Mouse (Mus musculus) ES-E14 (cell line): ENCODE data around the gene Mrps34. TPM values are rescaled to one million over a fixed set of nuclear protein-coding genes. Genes with fewer than 3 reads are reported as not detected.
A peak's percentile ranks its signal among the peaks of the same experiment; 100 is the strongest.

Experiments used
- DNase-seq: peaks from one replicate; pipeline ENCODE4 v3.0.0-alpha.2; 2013; ENCODE audit warnings: low read depth, low spot score
- H3K27ac ChIP-seq: 2 replicates; pipeline ENCODE4 v1.5.1; 2012; ENCODE audit warnings: low read depth, mild to moderate bottlenecking, low read length, moderate library complexity, mixed read lengths; ENCODE audit not compliant: poor library complexity, insufficient read depth, severe bottlenecking
- H3K36me3 ChIP-seq: 2 replicates; pipeline ENCODE4 v1.6.1; 2012; ENCODE audit warnings: mild to moderate bottlenecking, low read length, moderate library complexity, mixed read lengths; ENCODE audit not compliant: control insufficient read depth, poor library complexity, insufficient read depth, severe bottlenecking
- H3K4me1 ChIP-seq, 2 experiments: fragments of 150-350 bp in 1 of 2; sonication (generic) in 1 of 2; 2 replicates each; pipeline ENCODE4 v1.6.1; 2012; ENCODE audit warnings: low read length in 2 of 2, mild to moderate bottlenecking in 1 of 2, mixed read lengths in 1 of 2; ENCODE audit not compliant: control insufficient read depth in 2 of 2, insufficient read depth in 2 of 2, poor library complexity in 1 of 2
- H3K4me3 ChIP-seq, 2 experiments: fragments of 150-350 bp in 1 of 2; sonication (generic) in 1 of 2; 2 replicates each; pipeline ENCODE4 v1.5.1; 2012; ENCODE audit warnings: low read length in 2 of 2, low read depth in 1 of 2, mild to moderate bottlenecking in 1 of 2, mixed read lengths in 1 of 2; ENCODE audit not compliant: insufficient read depth in 1 of 2, poor library complexity in 1 of 2, severe bottlenecking in 1 of 2
- H3K9ac ChIP-seq: 2 replicates; pipeline ENCODE4 v1.6.1; 2012; ENCODE audit warnings: low read depth, mild to moderate bottlenecking, low read length, mixed read lengths; ENCODE audit not compliant: poor library complexity, insufficient read depth, severe bottlenecking
- H3K9me3 ChIP-seq: fragments of 150-350 bp; sonication (generic); 2 replicates; pipeline ENCODE4 v1.6.1; 2012; ENCODE audit warnings: low read depth, mild to moderate bottlenecking, low read length; ENCODE audit not compliant: control insufficient read depth, insufficient read depth
- CHD2 ChIP-seq: IDR thresholded peaks from 2 replicates; pipeline ENCODE4 v1.6.1; 2014; ENCODE audit warnings: mild to moderate bottlenecking, low read depth, low read length, inconsistent platforms
- HCFC1 ChIP-seq: IDR thresholded peaks from 2 replicates; pipeline ENCODE4 v1.6.1; 2012; ENCODE audit warnings: low read length, inconsistent platforms, borderline replicate concordance; ENCODE audit not compliant: insufficient read depth
- MAFK ChIP-seq: IDR thresholded peaks from 2 replicates; pipeline ENCODE4 v1.6.1; 2014; ENCODE audit warnings: mild to moderate bottlenecking, low read depth, low read length, inconsistent platforms; ENCODE audit not compliant: insufficient read depth
- ZC3H11A ChIP-seq: IDR thresholded peaks from 2 replicates; pipeline ENCODE4 v1.6.1; 2012; ENCODE audit warnings: low read depth, mild to moderate bottlenecking, inconsistent platforms, low read length, borderline replicate concordance
- ZNF384 ChIP-seq: IDR thresholded peaks from 2 replicates; pipeline ENCODE4 v1.6.1; 2012; ENCODE audit warnings: low read depth, low read length, inconsistent platforms
- in situ Hi-C, 2 experiments: fragments of 600-800 bp; cut with MboI; formaldehyde crosslinking; loops; one replicate each; pipeline ENCODE4 v1.15.1; 2025; ENCODE audit warnings: low sequenced_read_pairs in 2 of 2, inconsistent platforms in 1 of 2; ENCODE audit not compliant: unreplicated experiment in 2 of 2
- total RNA-seq: library from RNA; depleted of rRNA; stranded (reverse); fragments of 300-350 nt; gene quantifications from 2 replicates; pipeline ENCODE4 v1.2.3, GENCODE M21; 2012

The Mrps34 gene
- total RNA-seq, 1 experiment = 36.1 TPM

DNA sequence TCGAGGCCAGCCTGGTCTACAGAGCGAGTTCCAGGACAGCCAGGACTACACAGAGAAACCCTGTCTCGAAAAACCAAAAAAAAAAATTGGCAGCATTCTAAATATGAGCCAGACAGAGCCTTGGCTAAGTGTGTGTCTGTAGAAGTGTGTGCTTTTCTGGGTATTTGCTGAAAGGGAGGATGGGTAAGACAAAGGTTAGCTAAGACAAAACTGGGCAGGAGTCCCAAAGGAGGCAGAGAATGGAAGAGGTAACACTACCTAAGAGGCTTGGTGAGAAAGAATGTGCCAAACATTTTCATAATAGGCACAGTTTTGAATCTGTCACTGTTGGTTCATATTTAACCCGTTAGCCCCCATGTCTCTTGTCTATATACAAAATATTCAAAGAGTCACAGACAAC, 37.5 kb downstream of the Mrps34 start:
- no peak for DNase-seq
- no peaks in the 10 kb centered on the region for H3K9me3 ChIP-seq
- peaks cover 3% of the 10 kb centered on the region in 2 experiments; a peak in 1 of 4 replicates for H3K4me1 ChIP-seq
- in situ Hi-C loops = no loop called here
- H3K9ac ChIP-seq = no peak overlapping the region
- H3K4me3 ChIP-seq = no peak overlapping the region
- H3K36me3 ChIP-seq = no peaks in the 10 kb centered on the region; the same call in 1 of the 2 replicates
- TF ChIP-seq ZNF384 (no peak), CHD2 (no peak)
- H3K27ac ChIP-seq = no peak overlapping the region

DNA sequence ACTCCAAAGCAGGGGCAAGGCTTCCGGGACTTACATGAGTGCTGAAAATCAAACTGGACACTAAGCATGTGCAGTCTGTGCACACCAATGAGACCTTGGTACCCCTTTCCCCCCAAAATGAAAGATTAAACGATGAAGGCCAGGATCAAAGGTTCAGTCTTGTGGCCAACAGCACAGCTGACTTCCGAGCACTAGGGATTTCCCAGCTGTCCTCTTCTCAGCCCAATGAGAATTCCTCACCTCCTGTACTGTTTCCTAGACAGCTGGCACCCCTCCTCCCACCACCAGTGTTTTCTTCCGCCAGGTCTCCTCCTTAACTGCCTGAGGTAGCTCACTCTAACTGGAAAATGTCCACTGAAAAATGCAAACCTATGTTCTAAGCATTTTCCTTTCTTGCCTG, 38.2 kb downstream of the Mrps34 start:
- Histone ChIP-seq H3K9me3 (no peaks in the 10 kb centered on the region), H3K27ac (no peak overlapping the region), H3K4me3 (no peak overlapping the region), H3K9ac (peak overlapping the region; percentile 1; the same call in 1 of the 2 replicates), H3K4me1 (peaks cover 3% of the 10 kb centered on the region in 2 experiments; a peak in 1 of 4 replicates), H3K36me3 (no peaks in the 10 kb centered on the region)
- TF ChIP-seq HCFC1 = no peak
- no peak for TF ChIP-seq MAFK
- TF ChIP-seq CHD2 = no peak
- TF ChIP-seq ZNF384 = no peak
- no peak for TF ChIP-seq ZC3H11A
- no peak for DNase-seq
- in situ Hi-C loops = no loop called here

DNA sequence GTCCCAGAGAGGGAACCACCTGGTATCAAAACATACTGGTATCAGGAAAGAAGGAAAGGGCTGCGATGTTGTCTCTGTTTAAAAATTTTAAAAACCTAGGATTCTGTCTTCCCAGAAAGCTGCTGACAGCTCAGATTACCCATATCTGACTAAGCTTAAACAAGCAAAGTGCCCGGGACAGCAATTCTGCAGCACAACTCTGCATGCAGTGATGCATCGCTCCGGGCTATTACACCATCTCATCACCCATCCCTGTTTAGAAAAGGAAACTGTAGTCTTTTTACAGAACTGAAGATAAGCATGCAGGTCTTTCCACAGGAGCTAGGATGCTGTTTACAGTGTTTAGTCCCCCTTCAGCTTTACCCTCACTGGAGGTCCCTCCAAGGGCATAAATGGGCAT, 40.0 kb downstream of the Mrps34 start:
- no peak overlapping the region for H3K9ac ChIP-seq
- H3K9me3 ChIP-seq = no peaks in the 10 kb centered on the region
- H3K36me3 ChIP-seq = no peaks in the 10 kb centered on the region
- in situ Hi-C loops = no loop called here
- TF ChIP-seq CHD2 = no peak
- no peak for TF ChIP-seq MAFK
- TF ChIP-seq HCFC1 = no peak
- no peak for TF ChIP-seq ZNF384
- no peak for TF ChIP-seq ZC3H11A
- 0 out of 4 replicates have a peak, but pooled peaks cover 0 to 3% of the 10 kb centered on the region in 2 experiments for H3K4me1 ChIP-seq
- no peak for DNase-seq
- no peak overlapping the region for H3K27ac ChIP-seq
- no peak overlapping the region for H3K4me3 ChIP-seq

DNA sequence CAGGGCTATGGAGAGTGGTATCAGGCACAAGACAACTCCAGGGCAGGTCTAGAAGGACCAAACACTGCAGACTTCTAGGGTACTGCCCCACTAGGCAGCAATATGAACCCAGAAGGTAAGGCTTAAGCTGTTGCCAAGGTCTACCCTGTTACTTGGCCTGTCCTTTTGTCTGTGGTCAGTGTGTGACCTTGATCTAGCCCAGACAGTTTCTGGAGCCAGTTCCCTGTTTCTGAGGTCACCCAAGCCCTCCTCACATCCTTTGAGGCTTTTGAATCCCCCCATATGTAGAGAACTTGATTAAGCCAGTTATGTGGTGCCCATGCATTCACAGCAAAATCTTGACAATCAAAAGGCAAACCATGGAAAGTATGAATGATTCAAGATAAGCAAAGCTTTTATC, 40.8 kb downstream of the Mrps34 start:
- H3K4me3 ChIP-seq = peak overlapping the region in 1 of 2 experiments; percentile 98; a peak in 2 of 4 replicates
- no peak for TF ChIP-seq MAFK
- no peak for DNase-seq
- no peaks in the 10 kb centered on the region for H3K9me3 ChIP-seq
- in situ Hi-C loops = no loop called here
- H3K36me3 ChIP-seq = no peaks in the 10 kb centered on the region
- peak overlapping the region; percentile 7; the same call in 1 of the 2 replicates for H3K9ac ChIP-seq
- no peak overlapping the region for H3K27ac ChIP-seq
- H3K4me1 ChIP-seq = 0 out of 4 replicates have a peak, but pooled peaks cover 0 to 3% of the 10 kb centered on the region in 2 experiments

DNA sequence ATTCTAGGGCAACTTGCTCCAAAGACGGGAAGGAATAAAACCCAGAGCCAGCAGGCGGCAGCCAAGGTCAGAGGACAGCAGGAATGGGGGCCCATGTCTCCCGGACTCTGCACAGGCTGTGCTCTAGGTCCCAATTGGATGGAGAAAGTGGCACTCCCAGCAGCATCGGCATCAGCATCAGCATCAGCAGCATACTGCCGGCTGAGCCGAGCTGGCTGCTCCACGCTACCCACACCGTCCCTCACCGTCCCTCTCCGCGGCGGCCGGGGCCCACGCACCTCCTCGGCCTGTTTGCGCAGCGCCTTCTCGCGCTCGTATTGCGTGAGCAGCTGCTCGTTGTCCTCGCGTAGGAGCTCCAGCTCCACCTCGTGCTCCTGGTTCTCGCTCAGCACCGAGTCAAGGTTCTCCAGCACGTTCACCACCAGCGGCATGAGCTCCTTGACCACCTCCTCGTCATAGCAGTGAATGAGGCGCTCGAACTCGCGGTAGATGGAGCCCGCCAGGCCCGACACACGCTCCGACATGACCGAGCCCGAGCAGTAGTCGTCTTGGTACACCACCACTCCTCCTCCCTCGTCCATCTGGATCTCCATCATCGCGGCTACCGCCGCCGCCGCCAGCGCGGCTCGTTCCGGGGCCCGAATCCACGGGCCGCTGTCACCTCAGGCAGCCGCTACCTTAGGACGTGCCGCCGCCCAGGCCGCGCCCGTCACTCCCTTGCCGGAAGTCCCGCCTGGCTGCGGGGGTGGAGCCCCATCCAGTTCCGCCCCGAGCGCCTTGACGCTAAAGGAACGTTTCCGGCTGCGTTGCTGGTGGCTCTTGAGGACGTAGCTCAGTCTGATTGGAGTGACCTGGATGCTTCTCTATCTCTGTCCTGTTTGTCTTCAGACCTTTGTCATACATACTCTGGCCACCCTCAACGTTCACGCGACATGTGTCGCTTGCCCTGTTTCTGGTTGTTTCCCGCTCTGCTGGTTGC, 41.6 kb downstream of the Mrps34 start, which contains the start of gene Mapk8ip3:
Gene Mapk8ip3, minus strand, starts transcription at position 719 of the 979 bp plus-strand sequence.
- in situ Hi-C loops = no loop called here
- Histone ChIP-seq H3K9me3 (no peaks in the 10 kb centered on the region), H3K36me3 (no peaks in the 10 kb centered on the region), H3K27ac (no peak within 1 kb of the TSS), H3K4me3 (peak within 1 kb of the TSS; percentile 86 to 98), H3K4me1 (0 out of 4 replicates have a peak, but pooled peaks cover 0 to 3% of the 10 kb centered on the region in 2 experiments), H3K9ac (peak within 1 kb of the TSS; percentile 83)
- TF ChIP-seq ZNF384 (no peak), CHD2 (no peak), HCFC1 (peak; percentile 22; the same call in 1 of the 2 replicates), MAFK (no peak)
- peak; percentile 80 for DNase-seq
